Mouse (Mus musculus): ENCODE measurements at regions not wholly inside any gene's neighbourhood (a gene's known extent, or its start where the extent isn't known, plus 50 kb on each side); places are given as distances from the start of the nearest gene placed in this dataset.

DNA sequence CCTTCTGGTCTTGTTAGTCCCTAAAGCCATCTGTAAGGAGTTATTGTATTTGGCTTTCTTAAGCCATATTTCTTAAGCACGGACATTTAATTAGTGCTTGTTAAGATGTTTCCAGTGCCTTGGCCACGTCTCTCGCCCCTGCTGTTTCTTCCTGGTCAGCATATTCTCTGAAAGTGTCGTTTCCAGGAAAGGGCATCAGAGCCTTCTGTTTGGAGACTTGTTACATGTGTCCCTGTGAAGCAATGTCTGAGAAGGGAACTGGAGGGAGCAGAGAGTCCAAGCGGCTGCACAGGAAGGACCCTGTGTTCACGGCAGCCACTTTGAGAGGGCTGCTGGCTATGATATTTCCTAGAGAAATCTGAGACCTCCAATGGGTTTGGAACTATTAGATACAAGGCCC, 320.7 kb downstream of the Mtx2 start:
- TF ChIP-seq CTCF (IDR thresholded peaks at IDR 0.05; ENCODE audit: insufficient read depth, low read length), result no peak
- TF ChIP-seq POLR2A (IDR thresholded peaks at IDR 0.05; ENCODE audit: borderline replicate concordance, extremely low read depth, low read depth, low read length), result no peak
- Histone ChIP-seq H3K4me3 (replicated peaks; ENCODE audit: extremely low read depth, low read depth, low read length) (no peak overlapping the region), H3K4me1 (ENCODE audit: control insufficient read depth, insufficient read depth, low read length) (no peaks in the 10 kb centered on the region; the same call in 1 of the 2 replicates)
- WGBS, result 59% methylated on average over 6 of the region's 6 CpGs
- no peak for DNase-seq

DNA sequence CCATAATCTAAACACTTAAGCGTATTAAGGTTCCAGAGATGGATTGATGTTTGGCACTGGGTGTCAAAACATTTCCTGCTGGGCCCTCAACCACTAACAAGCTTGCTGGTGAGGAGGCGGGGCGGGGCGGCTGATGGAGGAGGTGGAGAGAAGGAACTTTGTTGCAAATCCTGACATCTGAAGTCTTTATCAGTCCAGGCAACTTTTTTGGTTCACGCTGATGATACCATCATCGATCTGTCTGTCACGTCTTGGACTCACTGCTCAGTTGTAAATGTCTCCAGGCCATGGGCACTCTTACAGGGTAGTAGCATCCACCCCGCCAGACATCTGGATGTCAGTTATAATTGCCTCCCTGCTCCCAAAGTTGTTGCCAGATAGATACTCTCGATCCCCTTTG, 321.8 kb downstream of the Mtx2 start:
- TF ChIP-seq CTCF (IDR thresholded peaks at IDR 0.05; ENCODE audit: insufficient read depth, low read length) (no peak), POLR2A (IDR thresholded peaks at IDR 0.05; ENCODE audit: borderline replicate concordance, extremely low read depth, low read depth, low read length) (no peak)
- 59% methylated on average over 9 of the region's 9 CpGs for whole genome bisulfite sequencing
- Histone ChIP-seq H3K4me1 (ENCODE audit: control insufficient read depth, insufficient read depth, low read length) (no peaks in the 10 kb centered on the region; the same call in 1 of the 2 replicates), H3K4me3 (replicated peaks; ENCODE audit: extremely low read depth, low read depth, low read length) (no peak overlapping the region)
- no peak for DNase-seq

GRCm38 (mm10) chr2:75147967-75148366, 322.4 kb downstream of the Mtx2 start:
- H3K4me1 ChIP-seq (ENCODE audit: control insufficient read depth, insufficient read depth, low read length), result no peaks in the 10 kb centered on the region; the same call in 1 of the 2 replicates
- WGBS, result 54% methylated on average over 8 of the region's 8 CpGs

GRCm38 (mm10) chr2:75149036-75149435, 323.4 kb downstream of the Mtx2 start:
- TF ChIP-seq POLR2A (IDR thresholded peaks at IDR 0.05; ENCODE audit: borderline replicate concordance, extremely low read depth, low read depth, low read length), result no peak
- no peak for TF ChIP-seq CTCF (IDR thresholded peaks at IDR 0.05; ENCODE audit: insufficient read depth, low read length)
- no peak for DNase-seq
- Histone ChIP-seq H3K4me3 (replicated peaks; ENCODE audit: extremely low read depth, low read depth, low read length) (no peak overlapping the region), H3K4me1 (ENCODE audit: control insufficient read depth, insufficient read depth, low read length) (no peaks in the 10 kb centered on the region; the same call in 1 of the 2 replicates)
- 84% methylated on average over 5 of the region's 5 CpGs for WGBS

More at GRCm38 (mm10) chr2:75147967-75148366, 322.4 kb downstream of the Mtx2 start:
- DNase-seq, result no peak
- TF ChIP-seq POLR2A (IDR thresholded peaks at IDR 0.05; ENCODE audit: borderline replicate concordance, extremely low read depth, low read depth, low read length) (no peak), CTCF (IDR thresholded peaks at IDR 0.05; ENCODE audit: insufficient read depth, low read length) (no peak)
- H3K4me3 ChIP-seq (replicated peaks; ENCODE audit: extremely low read depth, low read depth, low read length), result no peak overlapping the region

- no peak overlapping the region for H3K4me3 ChIP-seq (replicated peaks; ENCODE audit: extremely low read depth, low read depth, low read length)
- DNase-seq, result no peak
- WGBS, result 5% methylated on average over 12 of the region's 12 CpGs
- no peak for TF ChIP-seq POLR2A (IDR thresholded peaks at IDR 0.05; ENCODE audit: borderline replicate concordance, extremely low read depth, low read depth, low read length)
- no peak for TF ChIP-seq CTCF (IDR thresholded peaks at IDR 0.05; ENCODE audit: insufficient read depth, low read length)
- H3K4me1 ChIP-seq (ENCODE audit: control insufficient read depth, insufficient read depth, low read length), result no peaks in the 10 kb centered on the region; the same call in 1 of the 2 replicates
These were observed 324.0 kb downstream of the Mtx2 start for GRCm38 (mm10) chr2:75149562-75149961.

DNA sequence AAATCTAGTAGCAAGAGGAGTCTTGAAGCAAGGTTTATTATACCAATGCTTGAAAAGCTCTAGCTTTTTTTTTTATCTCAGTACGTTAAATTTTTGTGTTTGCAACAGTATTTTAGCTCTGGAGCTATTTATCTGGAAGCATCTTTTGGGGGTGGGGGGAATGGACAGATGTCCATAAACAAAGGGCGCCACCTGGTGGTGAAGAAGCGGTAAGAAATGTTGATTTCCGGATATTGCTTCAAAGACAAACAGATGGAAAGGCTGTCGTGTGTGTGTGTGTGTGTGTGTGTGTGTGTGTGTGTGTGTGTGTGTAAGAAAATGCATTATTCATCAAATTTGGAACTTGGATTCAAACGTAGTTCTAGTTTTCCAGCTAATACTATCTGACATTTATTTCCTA, 325.4 kb downstream of the Mtx2 start:
- peak; percentile 22 for DNase-seq
- Histone ChIP-seq H3K4me1 (ENCODE audit: control insufficient read depth, insufficient read depth, low read length) (no peaks in the 10 kb centered on the region; the same call in 1 of the 2 replicates), H3K4me3 (replicated peaks; ENCODE audit: extremely low read depth, low read depth, low read length) (no peak overlapping the region)
- TF ChIP-seq CTCF (IDR thresholded peaks at IDR 0.05; ENCODE audit: insufficient read depth, low read length) (no peak), POLR2A (IDR thresholded peaks at IDR 0.05; ENCODE audit: borderline replicate concordance, extremely low read depth, low read depth, low read length) (no peak)
- WGBS, result 4% methylated on average over 6 of the region's 6 CpGs

DNA sequence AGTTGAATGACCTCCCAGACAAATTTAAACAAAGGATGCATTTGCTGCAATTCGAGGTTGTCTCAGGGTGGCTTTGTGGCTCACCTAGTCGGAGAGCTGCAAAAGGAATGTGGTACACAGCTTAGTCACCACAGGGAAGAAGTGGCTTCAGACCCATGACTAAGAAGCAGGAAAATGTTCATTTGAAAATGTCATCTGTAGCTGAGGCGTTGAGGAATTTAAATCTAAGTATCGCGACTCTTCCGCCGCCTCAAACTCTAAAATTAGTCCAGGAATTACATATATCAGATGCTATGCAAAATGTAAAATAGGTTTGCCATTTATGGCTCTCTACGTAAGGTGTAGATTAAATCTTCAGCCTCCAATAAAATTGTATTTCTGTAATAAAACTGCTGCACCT, 325.9 kb downstream of the Mtx2 start:
- no peaks in the 10 kb centered on the region; the same call in 1 of the 2 replicates for H3K4me1 ChIP-seq (ENCODE audit: control insufficient read depth, insufficient read depth, low read length)
- 89% methylated on average over 8 of the region's 8 CpGs for WGBS
- no peak overlapping the region for H3K4me3 ChIP-seq (replicated peaks; ENCODE audit: extremely low read depth, low read depth, low read length)
- no peak for TF ChIP-seq CTCF (IDR thresholded peaks at IDR 0.05; ENCODE audit: insufficient read depth, low read length)
- TF ChIP-seq POLR2A (IDR thresholded peaks at IDR 0.05; ENCODE audit: borderline replicate concordance, extremely low read depth, low read depth, low read length), result no peak
- DNase-seq, result no peak

DNA sequence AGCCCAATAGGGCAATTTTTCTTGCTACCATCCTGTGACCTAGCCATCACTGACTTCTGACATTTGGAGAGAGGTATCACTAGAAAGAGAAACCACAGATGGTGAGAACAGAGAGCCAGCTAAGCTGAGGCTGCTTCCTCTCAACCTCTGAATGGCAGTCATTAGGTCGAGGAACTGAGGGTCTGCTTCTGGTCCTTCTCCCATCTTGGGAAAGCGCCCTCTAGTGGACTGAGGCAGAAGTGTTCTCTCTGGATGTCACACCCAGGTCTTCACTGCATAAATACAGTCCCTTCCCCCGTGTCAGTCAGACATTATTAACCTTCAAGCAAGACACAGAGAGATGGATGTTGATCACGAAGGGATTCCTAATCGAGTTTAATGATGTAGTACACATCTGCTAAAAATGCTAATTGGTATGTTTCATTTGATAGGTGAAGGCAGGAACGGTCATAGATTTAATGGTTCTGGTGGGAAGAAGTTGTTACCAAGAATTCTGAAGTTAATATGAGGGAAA, 326.9 kb downstream of the Mtx2 start:
- peak; percentile 16 for DNase-seq
- 40% methylated on average over 6 of the region's 6 CpGs for WGBS
- no peak overlapping the region for H3K4me3 ChIP-seq (replicated peaks; ENCODE audit: extremely low read depth, low read depth, low read length)
- TF ChIP-seq POLR2A (IDR thresholded peaks at IDR 0.05; ENCODE audit: borderline replicate concordance, extremely low read depth, low read depth, low read length), result no peak
- peak; percentile 59 for TF ChIP-seq CTCF (IDR thresholded peaks at IDR 0.05; ENCODE audit: insufficient read depth, low read length)
- H3K4me1 ChIP-seq (ENCODE audit: control insufficient read depth, insufficient read depth, low read length), result no peaks in the 10 kb centered on the region; the same call in 1 of the 2 replicates

DNA sequence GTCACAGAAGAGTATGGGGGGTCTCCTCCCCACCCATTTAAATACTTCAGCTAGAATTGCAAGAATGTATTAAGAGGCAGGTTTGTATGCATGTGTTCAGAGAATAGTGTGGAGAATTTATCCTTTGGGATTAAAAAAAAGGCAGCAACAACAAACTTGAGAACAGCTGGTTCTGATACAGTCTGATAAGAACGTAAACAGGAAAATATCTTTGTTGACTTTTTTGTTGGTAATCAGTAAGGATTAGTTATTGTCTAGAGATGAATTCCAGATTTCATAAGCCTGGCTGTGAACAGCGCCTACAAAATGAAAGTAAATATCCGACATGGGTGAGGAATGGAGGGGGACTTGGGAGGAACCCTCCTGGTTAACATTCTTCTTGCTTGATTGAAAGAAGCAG, 328.8 kb downstream of the Mtx2 start:
- Histone ChIP-seq H3K4me1 (ENCODE audit: control insufficient read depth, insufficient read depth, low read length) (no peaks in the 10 kb centered on the region; the same call in none of the 2 replicates), H3K4me3 (replicated peaks; ENCODE audit: extremely low read depth, low read depth, low read length) (peak overlapping the region; percentile 15)
- TF ChIP-seq POLR2A (IDR thresholded peaks at IDR 0.05; ENCODE audit: borderline replicate concordance, extremely low read depth, low read depth, low read length), result no peak
- no peak for TF ChIP-seq CTCF (IDR thresholded peaks at IDR 0.05; ENCODE audit: insufficient read depth, low read length)
- DNase-seq, result no peak
- 35% methylated on average over 3 of the region's 3 CpGs for whole genome bisulfite sequencing

DNA sequence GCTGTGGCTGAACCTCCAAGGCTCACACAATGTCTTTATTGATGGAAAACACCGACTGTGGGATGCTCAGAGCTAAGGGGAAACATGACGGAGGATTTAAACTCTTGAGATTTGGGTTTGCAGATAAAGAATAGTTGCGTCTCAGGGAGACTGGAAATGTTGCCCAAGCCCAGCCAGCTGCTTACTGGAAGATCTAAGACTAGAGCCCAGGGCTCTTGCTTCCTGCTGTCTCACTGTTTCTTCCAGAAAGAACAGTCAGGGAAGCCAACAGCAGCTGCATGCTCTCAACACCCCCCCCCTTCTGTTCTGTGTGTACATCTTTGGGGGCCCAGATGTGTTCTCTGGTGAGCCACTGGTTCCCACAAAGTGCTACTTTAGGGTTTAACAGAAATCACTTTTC, 333.0 kb downstream of the Mtx2 start:
- no peak for DNase-seq
- Histone ChIP-seq H3K4me1 (ENCODE audit: control insufficient read depth, insufficient read depth, low read length) (no peaks in the 10 kb centered on the region; the same call in 1 of the 2 replicates), H3K4me3 (replicated peaks; ENCODE audit: extremely low read depth, low read depth, low read length) (no peak overlapping the region)
- TF ChIP-seq CTCF (IDR thresholded peaks at IDR 0.05; ENCODE audit: insufficient read depth, low read length) (no peak), POLR2A (IDR thresholded peaks at IDR 0.05; ENCODE audit: borderline replicate concordance, extremely low read depth, low read depth, low read length) (no peak)
- 65% methylated on average over 3 of the region's 3 CpGs for WGBS
